Mouse (Mus musculus) hindbrain, embryonic 12.5 days (tissue): Measurements from ENCODE around the gene A430078G23Rik. TPM values are rescaled to one million over a fixed set of nuclear protein-coding genes. Genes with fewer than 3 reads are reported as not detected.
"Not testable (repeated sequence)": the region's sequence is repeated elsewhere in the genome, so short reads cannot be mapped to it uniquely, and the experiment has no call there.

ENCODE experiments used
- ATAC-seq: fragments of 200-750 bp; cut with Nextera tagmentation; 2 replicates; pipeline ENCODE4 v1.8.0; 2017; ENCODE audit warnings: moderate TSS enrichment; ENCODE audit not compliant: low FRiP score
- H3K27ac ChIP-seq: fragments of 300-500 bp; sonication (generic); 2 replicates; pipeline ENCODE4 v1.5.1; 2016; ENCODE audit warnings: mild to moderate bottlenecking
- H3K27me3 ChIP-seq: fragments of 300-500 bp; sonication (generic); 2 replicates; pipeline ENCODE4 v1.6.1; 2016; ENCODE audit warnings: mild to moderate bottlenecking
- H3K36me3 ChIP-seq: fragments of 300-500 bp; sonication (generic); 2 replicates; pipeline ENCODE4 v1.6.1; 2016; ENCODE audit warnings: mild to moderate bottlenecking
- H3K4me1 ChIP-seq: fragments of 300-500 bp; sonication (generic); 2 replicates; pipeline ENCODE4 v1.6.1; 2016
- H3K4me2 ChIP-seq: fragments of 300-500 bp; sonication (generic); replicated peaks from 2 replicates; pipeline ENCODE4 v1.6.1; 2016; ENCODE audit warnings: mild to moderate bottlenecking
- H3K4me3 ChIP-seq: fragments of 300-500 bp; sonication (generic); 2 replicates; pipeline ENCODE4 v1.5.1; 2016; ENCODE audit warnings: mild to moderate bottlenecking
- H3K9ac ChIP-seq: fragments of 300-500 bp; sonication (generic); 2 replicates; pipeline ENCODE4 v1.6.1; 2016; ENCODE audit warnings: mild to moderate bottlenecking, moderate library complexity
- H3K9me3 ChIP-seq: fragments of 300-500 bp; sonication (generic); replicated peaks from 2 replicates; pipeline ENCODE4 v1.6.1; 2016; ENCODE audit warnings: mild to moderate bottlenecking
- WGBS: fragments of 180-500 bp; shearing (Covaris S2); methylation state at CpG from one replicate; pipeline ENCODE4 v1.1.7; 2016; 5-methylcytosine and 5-hydroxymethylcytosine counted together
- polyA plus RNA-seq: library from polyadenylated mRNA; unstranded; fragments of >200 nt; fragmentation: Nextera tagmentation; extraction: Ambion mirVana; gene quantifications from 2 replicates; pipeline ENCODE4 v1.2.1, GENCODE M21; 2016

The A430078G23Rik gene
- polyA plus RNA-seq, 1 experiment from 2014 or later: not detected

DNA sequence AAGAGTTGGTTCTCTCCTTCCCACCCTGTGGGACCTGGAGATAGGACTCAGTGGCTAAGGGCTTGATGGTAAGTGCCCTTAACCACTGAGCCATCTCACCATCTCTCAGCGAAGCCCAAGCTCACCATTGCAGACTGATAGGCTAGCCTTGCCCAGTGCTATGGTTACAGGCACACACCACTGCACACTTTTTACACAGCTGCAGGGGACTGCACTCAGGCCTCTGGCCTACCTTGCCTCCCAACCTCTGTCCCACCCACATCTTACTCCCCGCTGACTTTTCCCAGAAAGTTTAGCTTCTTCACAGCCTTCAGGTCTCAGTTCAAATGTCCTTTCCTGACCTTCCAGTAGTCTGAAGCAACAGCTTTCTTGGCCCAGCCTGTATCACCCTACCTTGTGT, 21.5 kb upstream of the A430078G23Rik start:
- Histone ChIP-seq H3K27ac (no peak overlapping the region), H3K4me2 (no peak overlapping the region), H3K4me1 (no peaks in the 10 kb centered on the region), H3K36me3 (no peaks in the 10 kb centered on the region), H3K9ac (no peak overlapping the region), H3K9me3 (no peaks in the 10 kb centered on the region), H3K27me3 (no peaks in the 10 kb centered on the region), H3K4me3 (no peak overlapping the region)
- no peak for ATAC-seq
- WGBS: 71% methylated on average over 2 of the region's 2 CpGs

GRCm38 (mm10) chr8:3335881-3336280, 17.3 kb upstream of the A430078G23Rik start:
- no peaks in the 10 kb centered on the region for H3K27me3 ChIP-seq
- no peaks in the 10 kb centered on the region for H3K9me3 ChIP-seq
- no peak overlapping the region for H3K27ac ChIP-seq
- no peaks in the 10 kb centered on the region for H3K4me1 ChIP-seq
- no peak overlapping the region for H3K4me2 ChIP-seq
- no peak for ATAC-seq
- H3K9ac ChIP-seq: no peak overlapping the region
- no peaks in the 10 kb centered on the region for H3K36me3 ChIP-seq
- no peak overlapping the region for H3K4me3 ChIP-seq
- 90% methylated on average over 1 of the region's 1 CpGs for WGBS

GRCm38 (mm10) chr8:3336658-3337524, 16.3 kb upstream of the A430078G23Rik start:
- no peaks in the 10 kb centered on the region for H3K27me3 ChIP-seq
- H3K4me3 ChIP-seq: no peak overlapping the region
- H3K4me2 ChIP-seq: no peak overlapping the region
- ATAC-seq: peak; percentile 46; the same call in 1 of the 2 replicates
- no peak overlapping the region for H3K9ac ChIP-seq
- WGBS: 70% methylated on average over 9 of the region's 9 CpGs
- no peaks in the 10 kb centered on the region for H3K9me3 ChIP-seq
- H3K36me3 ChIP-seq: no peaks in the 10 kb centered on the region
- H3K4me1 ChIP-seq: no peaks in the 10 kb centered on the region
- H3K27ac ChIP-seq: no peak overlapping the region

DNA sequence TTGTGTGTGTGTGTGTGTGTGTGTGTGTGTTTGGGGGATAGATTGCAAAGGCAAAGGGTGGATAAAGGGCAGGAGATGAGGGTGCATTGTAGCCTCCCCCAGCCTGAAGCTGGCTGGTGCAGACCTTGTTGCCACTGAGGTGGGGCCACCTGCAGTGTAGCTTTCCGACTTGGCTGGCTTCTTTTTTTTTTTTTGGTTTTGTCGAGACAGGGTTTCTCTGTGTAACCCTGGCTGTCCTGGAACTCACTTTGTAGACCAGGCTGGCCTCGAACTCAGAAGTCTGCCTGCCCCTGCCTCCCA, 15.7 kb upstream of the A430078G23Rik start:
- WGBS: 84% methylated on average over 3 of the region's 3 CpGs
- not testable (repeated sequence) for ATAC-seq, H3K4me2 ChIP-seq

DNA sequence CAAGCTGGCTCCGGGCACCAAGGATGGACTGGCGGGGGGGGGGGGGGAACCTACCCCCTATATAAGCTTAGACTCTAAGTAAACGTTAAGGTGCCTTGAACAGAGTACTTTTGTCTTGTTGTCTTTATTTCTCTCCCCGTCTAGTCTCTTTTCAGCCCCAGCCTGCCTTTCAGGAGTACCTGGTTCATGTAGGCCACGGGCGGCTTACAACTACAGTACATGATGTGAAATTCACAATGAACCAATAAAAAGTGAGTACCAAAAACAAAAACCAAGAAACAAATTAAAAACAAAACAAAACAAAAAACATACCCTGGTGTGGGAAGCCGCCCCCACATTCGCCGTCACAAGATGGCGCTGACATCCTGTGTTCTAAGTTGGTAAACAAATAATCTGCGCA, 15.2 kb upstream of the A430078G23Rik start:
- no peak for ATAC-seq
- WGBS: 92% methylated on average over 11 of the region's 11 CpGs
- Histone ChIP-seq H3K9me3 (no peaks in the 10 kb centered on the region), H3K9ac (no peak overlapping the region), H3K36me3 (no peaks in the 10 kb centered on the region), H3K4me1 (no peaks in the 10 kb centered on the region), H3K27me3 (no peaks in the 10 kb centered on the region), H3K27ac (no peak overlapping the region), H3K4me3 (no peak overlapping the region), H3K4me2 (no peak overlapping the region)

More for the DNA sequence above, 15.7 kb upstream of the A430078G23Rik start:
- H3K9ac ChIP-seq, H3K9me3 ChIP-seq, H3K27me3 ChIP-seq, H3K36me3 ChIP-seq, H3K27ac ChIP-seq, H3K4me3 ChIP-seq, H3K4me1 ChIP-seq: not testable (repeated sequence)

- not testable (repeated sequence) for ATAC-seq
- 80% methylated on average over 3 of the region's 3 CpGs for WGBS
Observed at GRCm38 (mm10) chr8:3340711-3341110, 12.5 kb upstream of the A430078G23Rik start.

DNA sequence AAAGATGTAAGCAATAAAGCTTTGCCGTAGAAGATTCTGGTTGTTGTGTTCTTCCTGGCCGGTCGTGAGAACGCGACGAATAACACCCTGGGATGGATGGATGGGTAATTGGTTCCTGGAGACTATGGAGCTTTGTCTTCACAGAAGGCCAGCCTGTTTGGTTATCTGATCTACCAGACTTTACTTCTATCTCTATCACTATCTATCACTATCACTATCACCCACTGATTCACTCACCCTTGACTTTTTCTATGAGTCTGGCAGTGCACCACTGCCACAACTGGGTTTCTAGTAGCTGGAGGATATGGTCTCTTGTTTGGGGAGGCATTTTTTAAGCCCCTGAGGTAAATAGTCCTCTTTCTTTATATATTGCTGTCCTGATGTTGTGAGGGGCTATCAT, 7.9 kb upstream of the A430078G23Rik start:
- Histone ChIP-seq H3K4me2 (no peak overlapping the region), H3K27ac (no peak overlapping the region), H3K4me1 (no peaks in the 10 kb centered on the region), H3K36me3 (no peaks in the 10 kb centered on the region), H3K9ac (no peak overlapping the region), H3K9me3 (no peaks in the 10 kb centered on the region), H3K27me3 (no peaks in the 10 kb centered on the region), H3K4me3 (no peak overlapping the region)
- ATAC-seq: no peak
- 97% methylated on average over 6 of the region's 6 CpGs for WGBS

More at GRCm38 (mm10) chr8:3340711-3341110, 12.5 kb upstream of the A430078G23Rik start:
- H3K4me3 ChIP-seq, H3K9me3 ChIP-seq, H3K4me2 ChIP-seq, H3K27ac ChIP-seq, H3K4me1 ChIP-seq, H3K9ac ChIP-seq, H3K27me3 ChIP-seq, H3K36me3 ChIP-seq: not testable (repeated sequence)

DNA sequence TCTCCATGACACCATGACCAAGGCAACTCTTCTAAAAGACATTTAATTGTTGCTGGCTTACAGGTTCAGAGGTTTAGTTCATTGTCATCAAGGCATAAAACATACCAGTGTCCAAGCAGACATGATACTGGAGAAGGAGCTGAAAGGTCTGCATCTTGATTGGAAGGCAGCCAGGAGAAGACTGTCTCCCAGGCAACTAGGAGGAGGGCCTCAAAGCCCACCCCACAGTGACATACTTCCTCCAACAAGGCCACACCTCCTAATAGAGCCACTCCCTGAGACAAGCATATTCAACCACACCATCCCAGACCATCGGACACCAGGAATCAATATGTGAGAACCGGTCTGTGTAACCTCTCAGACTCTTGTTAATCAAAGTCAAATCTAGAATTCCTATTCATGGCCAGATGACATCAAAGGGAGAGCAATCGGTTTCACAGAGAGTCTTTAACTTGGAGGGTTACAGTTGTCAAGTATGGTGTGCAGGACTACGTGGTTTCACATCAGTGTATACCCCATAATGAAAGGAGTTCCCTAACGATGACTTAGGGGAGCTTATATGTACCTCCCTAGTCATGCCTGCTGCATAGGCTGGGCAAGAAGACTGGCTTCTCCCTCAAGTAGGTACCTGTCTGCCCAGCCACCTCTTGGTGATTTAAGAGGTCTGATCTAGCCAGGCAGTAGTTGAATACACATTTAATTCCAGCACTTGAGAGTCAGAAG, 6.4 kb upstream of the A430078G23Rik start:
- no peak for ATAC-seq
- H3K4me2 ChIP-seq: no peak overlapping the region

GRCm38 (mm10) chr8:3348142-3348823, 4.9 kb upstream of the A430078G23Rik start:
- 54% methylated on average over 13 of the region's 13 CpGs for WGBS
- ATAC-seq: no peak
- no peak overlapping the region for H3K27ac ChIP-seq

More for the DNA sequence above, 6.4 kb upstream of the A430078G23Rik start:
- 86% methylated on average over 5 of the region's 5 CpGs for WGBS
- Histone ChIP-seq H3K36me3 (no peaks in the 10 kb centered on the region), H3K4me3 (no peak overlapping the region), H3K27me3 (no peaks in the 10 kb centered on the region), H3K9me3 (no peaks in the 10 kb centered on the region), H3K27ac (no peak overlapping the region), H3K9ac (no peak overlapping the region), H3K4me1 (no peaks in the 10 kb centered on the region)

DNA sequence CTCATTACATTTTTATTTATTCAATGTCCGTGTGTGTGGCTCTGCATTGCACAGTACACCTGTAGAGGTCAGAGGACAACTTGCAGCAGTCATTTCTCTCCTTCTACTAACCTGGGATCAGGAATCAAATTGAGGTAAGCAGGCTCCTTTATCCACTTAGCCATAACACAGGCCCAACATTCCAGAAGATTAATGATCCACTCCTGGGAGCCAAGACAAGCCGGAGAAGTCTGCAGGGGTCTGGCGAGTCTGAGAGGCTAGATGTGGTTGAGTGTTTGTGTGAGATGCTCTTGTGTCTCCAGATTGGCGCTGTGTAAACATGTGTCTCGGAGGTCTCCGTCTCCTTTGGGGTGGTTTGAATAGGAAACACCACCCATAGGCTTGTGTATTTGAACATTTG, 2.5 kb upstream of the A430078G23Rik start:
- 73% methylated on average over 6 of the region's 6 CpGs for WGBS
- ATAC-seq: no peak
- Histone ChIP-seq H3K36me3 (no peaks in the 10 kb centered on the region), H3K27ac (no peak overlapping the region), H3K4me1 (no peaks in the 10 kb centered on the region), H3K4me2 (no peak overlapping the region), H3K9me3 (no peaks in the 10 kb centered on the region), H3K27me3 (no peaks in the 10 kb centered on the region), H3K4me3 (no peak overlapping the region), H3K9ac (no peak overlapping the region)

More at GRCm38 (mm10) chr8:3348142-3348823, 4.9 kb upstream of the A430078G23Rik start:
- no peaks in the 10 kb centered on the region for H3K27me3 ChIP-seq
- H3K36me3 ChIP-seq: no peaks in the 10 kb centered on the region
- H3K9ac ChIP-seq: no peak overlapping the region
- no peaks in the 10 kb centered on the region for H3K4me1 ChIP-seq
- no peak overlapping the region for H3K4me2 ChIP-seq
- H3K9me3 ChIP-seq: no peaks in the 10 kb centered on the region
- no peak overlapping the region for H3K4me3 ChIP-seq

DNA sequence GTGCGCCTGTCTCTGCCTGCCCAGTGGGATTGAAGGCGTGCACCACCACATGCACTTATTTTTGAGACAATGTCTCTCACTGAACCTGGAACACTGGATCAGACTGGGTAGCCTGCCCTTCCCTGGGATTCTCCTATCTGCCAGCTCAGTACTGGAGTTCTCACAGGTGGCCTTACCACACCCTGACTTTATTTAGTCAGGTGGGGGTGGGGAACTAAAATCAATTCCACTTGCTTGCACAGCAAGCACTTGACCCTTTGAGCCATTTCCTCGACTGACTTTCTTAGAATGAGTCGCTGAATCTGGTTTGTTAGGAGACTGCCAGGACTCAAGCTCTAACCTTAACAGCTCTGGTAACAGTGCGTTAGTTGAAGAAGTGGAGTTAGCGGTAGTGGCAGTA, 500 bp upstream of the A430078G23Rik start:
- no peaks in the 10 kb centered on the region for H3K27me3 ChIP-seq
- 75% methylated on average over 6 of the region's 6 CpGs for WGBS
- no peak overlapping the region for H3K9ac ChIP-seq
- no peak overlapping the region for H3K4me3 ChIP-seq
- no peak overlapping the region for H3K27ac ChIP-seq
- H3K4me2 ChIP-seq: no peak overlapping the region
- H3K4me1 ChIP-seq: no peaks in the 10 kb centered on the region
- H3K36me3 ChIP-seq: no peaks in the 10 kb centered on the region
- no peak for ATAC-seq
- no peaks in the 10 kb centered on the region for H3K9me3 ChIP-seq

DNA sequence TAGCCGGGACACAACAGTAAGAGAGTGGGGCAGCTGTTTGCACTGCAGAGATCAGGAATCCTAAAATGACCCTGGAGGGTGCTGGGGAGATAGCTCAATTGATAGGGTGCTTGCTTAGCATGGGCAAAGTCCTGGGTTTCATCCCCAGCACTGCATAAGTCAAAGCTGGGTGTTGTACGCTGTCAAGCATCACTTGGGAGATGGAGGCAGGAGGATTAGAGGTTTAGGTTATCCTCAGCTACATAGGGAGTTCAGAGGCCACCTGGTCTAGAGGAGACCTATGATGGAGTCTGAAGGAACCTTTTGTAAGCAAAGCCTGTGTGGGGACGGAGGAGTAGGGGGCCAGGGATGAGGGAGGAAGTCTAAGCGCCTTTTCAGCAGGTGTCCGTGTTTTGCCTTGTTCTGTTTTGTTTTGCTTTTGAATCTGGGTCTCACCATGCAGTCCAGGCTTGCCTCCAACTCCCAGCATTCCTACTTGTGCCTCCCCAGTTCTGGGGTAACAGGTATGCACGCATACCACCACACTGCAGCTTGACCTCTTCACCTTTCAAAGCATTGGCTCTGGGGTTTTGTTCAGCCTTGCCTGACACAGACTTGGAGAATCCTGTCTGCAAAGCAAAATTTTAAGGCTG, 712 bp downstream of the A430078G23Rik start:
- Histone ChIP-seq H3K9ac (no peak overlapping the region), H3K9me3 (no peaks in the 10 kb centered on the region), H3K27ac (no peak overlapping the region), H3K4me1 (no peaks in the 10 kb centered on the region), H3K4me2 (no peak overlapping the region), H3K27me3 (no peaks in the 10 kb centered on the region), H3K36me3 (no peaks in the 10 kb centered on the region), H3K4me3 (no peak overlapping the region)
- no peak for ATAC-seq
- WGBS: 68% methylated on average over 6 of the region's 6 CpGs
